Mouse (Mus musculus): ENCODE data around the gene Ttf2. TPM values are rescaled to one million over a fixed set of nuclear protein-coding genes. Genes with fewer than 3 reads are reported as not detected.
A peak's percentile ranks its signal among the peaks of the same experiment; 100 is the strongest.

Ttf2 gene
- 10 to 100 TPM in 1 of 2 experiments, 1 to 10 TPM in 1; 9.6 to 11.1 TPM for total RNA-seq (2021)

DNA sequence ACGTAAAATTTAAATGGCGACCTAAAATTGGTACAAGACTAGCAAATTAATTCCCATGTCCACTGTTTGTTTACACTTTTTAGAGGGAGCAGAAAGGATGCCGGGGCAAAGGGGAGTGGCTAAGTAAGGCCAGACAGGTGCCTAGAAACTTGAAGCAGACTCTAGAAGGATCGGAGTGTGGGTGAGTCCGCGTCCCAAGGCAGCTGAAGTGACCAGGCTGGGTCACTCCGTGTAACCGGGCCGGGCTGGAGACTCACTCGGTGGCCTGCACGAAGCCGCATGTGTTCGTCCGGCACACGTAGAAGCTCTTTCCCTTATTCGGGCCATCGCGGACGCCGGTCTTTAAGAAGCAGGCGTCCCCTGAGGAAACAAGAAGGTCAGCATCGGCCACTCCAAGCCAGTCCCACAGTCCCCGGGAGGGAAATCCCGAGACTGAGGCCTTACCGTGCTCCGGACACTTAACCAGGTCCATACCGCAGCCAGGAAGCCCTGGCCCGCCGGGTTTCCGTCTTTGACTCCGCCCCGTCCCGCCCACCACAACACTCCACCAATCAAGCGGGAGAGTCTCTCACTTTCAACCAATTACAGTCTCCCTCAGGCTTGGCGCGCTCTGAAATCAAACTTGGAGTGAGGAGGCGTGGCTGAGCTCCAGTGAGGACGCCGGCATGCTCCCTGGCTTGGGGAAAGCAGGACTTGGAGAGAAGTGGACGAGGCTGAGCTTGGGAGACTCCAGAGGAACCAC, at the start of gene Ttf2:
TSS of gene Ttf2 (minus strand) at position 488 of the 742 bp plus-strand sequence.
- peak; percentile 96 for DNase-seq

DNA sequence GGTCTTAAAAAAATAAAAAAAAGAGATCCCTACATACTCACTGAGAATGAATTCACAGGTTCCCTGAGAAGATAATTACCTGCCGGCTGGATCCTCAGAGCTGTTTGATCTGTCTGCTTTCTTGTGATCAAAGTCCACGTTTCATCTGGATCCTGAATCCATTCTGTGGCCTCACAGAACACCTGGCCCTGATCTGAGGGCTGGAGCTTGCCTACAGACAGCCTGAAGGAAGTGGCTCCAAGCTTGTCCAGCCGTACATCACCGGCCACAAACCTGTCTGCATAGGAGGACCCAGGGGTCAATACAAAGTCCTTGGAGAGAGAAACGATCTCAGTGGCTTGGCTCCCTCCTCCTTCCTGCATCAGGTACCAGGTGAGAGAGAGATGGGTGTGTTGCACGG, 49.0 kb upstream of the Ttf2 start:
- DNase-seq, result no peak

DNA sequence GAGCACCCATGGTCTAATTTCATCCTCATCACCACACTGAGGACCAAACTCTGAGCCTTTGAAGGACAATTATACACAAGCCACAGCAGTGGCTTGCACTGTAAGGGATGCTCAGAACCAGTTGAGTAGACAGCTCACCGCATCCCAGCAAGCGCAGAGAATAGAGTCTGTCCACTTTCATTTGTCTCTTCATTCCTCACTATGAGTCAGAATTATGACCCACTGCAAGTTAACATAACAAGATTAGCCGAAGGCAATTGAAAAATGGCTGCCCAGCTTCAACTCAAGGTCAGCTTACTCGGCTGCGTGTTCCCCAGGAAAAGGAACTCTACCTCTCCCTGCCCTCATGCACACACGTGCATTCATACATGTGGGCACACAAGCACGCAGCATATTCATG, 46.6 kb upstream of the Ttf2 start:
- DNase-seq, result no peak

DNA sequence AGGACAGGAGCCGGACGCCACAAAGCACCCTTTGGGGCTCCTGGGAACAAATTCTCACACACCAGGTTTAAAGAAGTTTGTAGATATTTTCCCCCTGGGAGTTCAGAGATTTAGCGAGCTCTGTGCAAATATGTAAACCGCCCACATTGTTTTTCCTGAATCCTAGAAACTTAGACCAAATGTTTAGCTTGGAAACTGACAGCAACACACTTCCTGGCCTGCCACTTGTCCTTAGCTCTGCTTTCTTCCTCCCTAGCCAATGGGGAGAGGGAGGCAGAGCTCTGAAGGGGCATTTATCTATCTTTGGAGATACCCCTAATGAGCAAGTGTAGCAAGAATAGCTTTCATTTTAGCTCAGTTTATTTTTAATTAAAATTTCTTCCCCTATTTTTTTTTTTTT, 45.8 kb upstream of the Ttf2 start:
- DNase-seq, result peak; percentile 4

DNA sequence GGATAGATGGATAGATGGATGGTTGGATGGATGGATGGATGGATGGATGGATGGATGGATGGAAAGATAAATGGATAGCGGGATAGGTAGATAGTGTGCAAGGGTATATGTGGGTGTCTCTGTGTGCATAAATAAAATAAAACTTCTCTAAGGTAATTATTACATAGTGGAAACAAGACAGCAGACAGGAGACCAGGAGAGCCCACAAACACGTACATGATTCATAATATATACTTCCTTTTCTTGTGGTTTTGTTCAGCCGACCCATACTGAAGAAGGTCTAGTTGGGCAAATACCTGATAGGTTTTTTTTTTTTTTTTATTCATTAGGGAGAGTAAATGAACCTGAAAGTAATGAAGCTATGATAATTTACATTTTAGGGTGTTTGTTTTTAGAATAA, 44.1 kb upstream of the Ttf2 start:
- no peak for DNase-seq

DNA sequence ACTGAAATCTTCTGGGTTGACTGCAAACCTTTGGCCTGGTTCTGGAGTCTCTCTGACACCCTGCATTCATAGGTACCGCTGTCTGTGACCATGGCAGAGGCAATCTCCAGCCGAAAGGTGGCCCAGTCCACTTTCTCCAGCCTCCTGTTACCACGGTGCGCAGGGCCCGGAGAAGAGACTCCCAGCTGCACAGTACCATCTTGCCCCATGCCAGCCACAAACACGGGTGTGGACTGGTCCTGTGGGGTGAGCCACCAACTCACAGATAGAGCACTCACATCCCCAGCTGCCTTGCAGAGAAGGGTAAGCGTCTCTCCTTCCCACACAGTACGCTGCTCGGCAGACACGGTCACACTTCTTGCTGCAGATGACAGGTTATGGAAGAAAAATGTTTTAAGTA, 43.5 kb upstream of the Ttf2 start:
- peak; percentile 4 for DNase-seq

DNA sequence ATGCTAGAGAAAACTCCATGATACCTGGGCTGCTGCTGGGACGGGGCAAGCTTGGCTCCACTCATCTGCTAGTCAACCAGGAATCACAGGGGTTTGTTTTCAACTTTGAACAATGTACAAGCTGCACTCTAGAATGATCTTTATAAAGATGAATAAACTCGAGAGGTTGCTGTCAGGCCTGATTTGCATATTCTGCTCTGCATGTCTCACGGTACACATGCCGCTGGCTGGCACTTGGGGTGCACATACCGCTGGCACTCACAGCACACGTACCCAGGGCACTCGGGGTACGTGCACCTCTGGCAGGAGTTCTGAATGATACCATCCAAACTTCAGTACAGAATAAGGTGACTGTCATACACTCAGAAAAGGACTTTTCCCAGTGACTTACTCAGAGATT, 43.1 kb upstream of the Ttf2 start:
- peak; percentile 4 for DNase-seq

DNA sequence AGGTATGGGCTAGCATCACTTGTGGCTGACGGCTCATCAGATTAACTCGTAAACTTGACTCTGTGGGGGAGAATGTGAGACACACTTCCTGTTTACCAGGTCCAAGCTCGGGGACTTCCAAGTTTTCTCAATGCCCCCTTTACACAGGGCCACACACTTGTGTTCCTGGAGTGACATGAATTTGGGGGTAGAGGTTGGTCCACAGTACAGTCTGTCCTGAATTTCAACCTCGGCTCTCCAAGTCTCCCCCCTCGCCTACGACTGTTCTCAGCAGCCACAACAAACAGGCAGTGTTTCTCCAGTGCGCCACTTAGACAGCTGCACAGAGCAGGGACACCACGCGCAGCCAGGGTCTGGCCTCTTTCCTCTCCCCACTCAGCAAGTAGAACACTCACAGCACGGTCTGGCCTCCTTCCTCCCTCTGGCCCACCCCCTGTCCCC, 42.7 kb upstream of the Ttf2 start:
- DNase-seq, result peak; percentile 40

DNA sequence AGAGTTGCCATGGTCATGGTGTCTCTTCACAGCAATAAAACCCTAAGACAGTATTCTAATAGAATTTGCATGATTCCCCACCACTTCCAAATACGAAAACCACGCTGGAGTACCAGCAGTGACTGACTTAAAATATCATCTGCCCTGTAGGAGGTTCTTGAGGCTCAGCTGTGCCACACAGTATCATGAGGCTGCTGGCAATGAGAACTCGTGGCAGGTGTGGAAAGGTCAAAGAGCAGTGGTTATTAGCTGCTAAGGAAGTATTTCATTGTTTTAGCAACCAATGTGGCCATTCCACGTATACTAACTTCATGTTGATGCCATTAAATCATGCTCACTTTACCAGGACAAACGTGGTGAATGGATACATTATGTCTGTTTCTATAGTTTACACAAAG, 41.7 kb upstream of the Ttf2 start:
- DNase-seq, result no peak

DNA sequence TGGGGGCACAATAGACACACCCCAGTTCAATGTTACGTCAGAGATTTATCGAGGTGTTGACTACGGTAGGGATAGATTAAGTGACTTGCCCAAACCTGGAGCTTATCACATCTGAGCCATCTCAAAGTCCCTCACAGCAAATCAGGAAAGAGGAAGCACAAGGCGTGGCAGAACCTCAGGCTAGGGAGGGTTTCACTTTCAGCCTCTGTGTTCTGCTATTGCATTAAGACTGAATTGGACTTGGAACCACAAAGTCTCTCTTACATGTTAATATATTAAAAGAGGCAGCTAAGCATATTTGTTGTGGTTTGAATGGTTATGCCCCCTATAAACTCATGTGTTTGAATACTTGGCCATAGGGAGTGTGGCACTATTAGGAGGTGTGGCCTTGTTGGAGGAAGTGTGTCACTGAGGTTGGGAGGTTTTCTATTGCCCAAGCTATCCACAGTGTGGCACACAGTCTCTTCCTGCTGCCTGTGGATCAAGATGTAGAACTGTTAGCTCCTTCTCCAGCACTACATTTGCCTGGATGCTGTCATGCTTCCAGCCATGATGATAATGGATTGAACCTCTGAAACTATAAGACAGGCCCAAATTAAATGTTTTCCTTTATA, 41.2 kb upstream of the Ttf2 start:
- DNase-seq, result no peak

DNA sequence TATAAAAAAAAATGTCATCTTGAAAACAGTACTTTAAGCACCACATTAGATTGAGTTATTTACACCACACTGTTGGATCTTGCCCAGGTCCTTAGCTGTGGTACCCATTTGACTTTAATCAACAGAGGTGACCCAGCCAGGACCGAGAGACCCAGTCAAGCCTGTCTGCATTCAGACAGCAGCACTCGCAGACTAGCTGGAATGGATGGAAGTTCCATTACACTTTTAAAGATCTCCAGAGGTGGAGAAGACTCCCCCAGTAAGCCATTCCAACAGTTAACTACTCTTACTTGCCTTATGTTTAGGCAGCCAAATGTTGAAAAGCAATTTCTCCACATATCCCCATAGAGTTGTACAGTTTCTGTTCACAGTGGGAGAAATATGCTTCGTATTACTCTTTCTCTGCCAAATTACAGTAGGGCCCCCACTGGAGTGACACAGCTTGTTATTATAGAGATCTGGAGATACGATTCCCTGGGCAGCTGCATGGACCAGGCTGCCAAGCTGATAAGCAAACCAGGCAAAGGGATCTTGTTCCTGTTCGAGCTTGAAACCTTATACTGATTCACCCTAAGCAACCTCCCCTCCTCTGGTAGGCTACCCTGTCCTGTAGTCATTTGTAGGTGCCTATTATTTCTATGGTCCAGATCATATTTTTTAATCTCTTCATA, 37.8 kb upstream of the Ttf2 start:
- DNase-seq, result no peak

DNA sequence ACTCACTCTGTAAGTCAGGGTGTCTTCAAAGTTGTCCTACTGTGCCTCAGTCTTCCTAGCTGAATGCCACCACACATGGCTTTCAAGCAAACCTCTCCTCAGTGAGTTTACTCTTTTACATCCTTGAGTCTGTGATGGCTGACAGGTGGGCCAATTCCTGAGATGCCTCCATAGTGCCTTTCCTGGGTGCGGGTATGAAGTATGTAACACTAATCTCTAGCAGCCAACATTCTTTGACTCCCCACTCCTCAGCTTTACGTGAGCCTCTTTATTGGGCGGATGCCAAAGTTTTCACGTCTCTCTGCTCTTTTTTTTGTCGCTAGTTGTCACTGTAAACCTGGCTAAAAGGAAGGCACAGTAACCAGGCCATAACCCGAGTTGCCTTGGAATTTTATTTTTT, 35.9 kb upstream of the Ttf2 start:
- no peak for DNase-seq

DNA sequence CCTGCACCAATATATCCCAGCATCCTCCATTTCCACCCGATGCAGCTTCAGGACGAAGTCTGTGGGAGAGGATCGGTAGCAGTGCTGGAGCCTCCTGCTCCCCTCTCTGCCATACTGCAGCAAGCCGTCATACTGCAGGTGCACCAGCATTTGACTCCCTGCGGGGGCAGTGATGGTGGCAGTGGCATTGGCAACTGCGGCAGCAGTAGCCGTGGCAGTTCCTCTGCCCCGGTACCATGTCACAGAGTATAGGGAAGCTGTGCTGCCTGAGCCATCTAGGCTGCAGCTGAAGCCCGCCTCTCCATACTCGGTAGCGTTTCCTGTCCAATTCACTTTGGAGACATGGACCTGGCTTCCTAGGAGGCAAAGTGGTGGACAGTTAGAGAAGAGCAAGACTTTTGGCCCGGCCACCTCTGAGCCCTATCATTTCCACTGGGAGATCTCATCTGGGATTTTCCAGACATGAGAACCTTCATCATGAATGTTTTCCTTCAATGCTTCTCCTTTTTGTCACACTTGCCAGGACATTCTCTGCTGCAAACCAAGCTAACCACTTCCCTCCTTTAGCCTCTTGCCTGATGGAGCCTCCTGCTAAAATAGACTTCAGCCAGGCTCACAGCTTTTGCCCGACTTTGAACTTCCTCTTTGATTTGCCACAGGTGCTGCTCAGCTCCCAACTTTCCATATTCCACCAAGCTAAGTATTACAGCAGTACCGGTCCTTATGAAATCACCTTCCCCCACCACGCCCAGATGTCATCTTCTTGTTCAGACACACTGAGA, 34.3 kb upstream of the Ttf2 start:
- DNase-seq, result no peak

DNA sequence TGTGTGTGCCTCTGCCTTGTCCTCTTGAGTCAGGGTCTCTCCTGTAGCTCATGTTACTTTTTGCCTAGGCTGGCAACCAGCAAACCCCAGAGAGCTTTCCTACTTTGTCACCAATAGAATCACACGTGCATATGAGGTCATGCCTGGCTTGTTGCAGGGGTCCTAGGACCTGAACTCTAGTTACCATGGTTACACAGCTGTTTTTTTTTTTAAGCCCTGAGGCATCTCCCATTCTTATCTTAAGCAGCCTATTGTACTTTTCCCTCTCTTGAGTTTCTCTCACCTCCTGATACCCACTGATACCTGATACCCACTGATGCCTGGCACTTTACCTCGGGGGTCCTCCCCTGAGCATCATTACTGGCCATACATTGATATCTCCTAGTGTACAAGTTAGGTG, 30.3 kb upstream of the Ttf2 start:
- DNase-seq, result no peak

DNA sequence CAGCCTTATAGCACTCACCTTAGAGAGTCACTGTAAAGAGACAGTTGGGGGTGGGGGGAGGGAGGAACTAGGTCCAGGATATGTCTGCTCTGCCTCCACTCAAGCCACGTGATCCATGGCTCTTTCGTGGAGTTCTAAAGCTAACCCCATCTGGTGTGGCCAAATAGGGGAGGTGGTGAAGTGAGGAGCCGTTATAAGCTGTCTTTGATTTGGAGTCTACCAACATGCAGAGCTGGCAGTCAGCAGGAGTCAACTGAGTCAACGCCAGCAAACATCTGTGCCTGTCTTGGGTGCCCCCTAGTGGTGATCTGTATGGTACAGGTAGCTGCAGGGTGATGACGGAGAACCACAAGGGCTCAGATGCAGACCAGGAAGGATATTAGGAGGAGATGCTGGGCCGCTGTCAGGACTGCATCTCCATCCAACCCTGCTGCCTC, 29.5 kb upstream of the Ttf2 start:
- peak; percentile 85 for DNase-seq

DNA sequence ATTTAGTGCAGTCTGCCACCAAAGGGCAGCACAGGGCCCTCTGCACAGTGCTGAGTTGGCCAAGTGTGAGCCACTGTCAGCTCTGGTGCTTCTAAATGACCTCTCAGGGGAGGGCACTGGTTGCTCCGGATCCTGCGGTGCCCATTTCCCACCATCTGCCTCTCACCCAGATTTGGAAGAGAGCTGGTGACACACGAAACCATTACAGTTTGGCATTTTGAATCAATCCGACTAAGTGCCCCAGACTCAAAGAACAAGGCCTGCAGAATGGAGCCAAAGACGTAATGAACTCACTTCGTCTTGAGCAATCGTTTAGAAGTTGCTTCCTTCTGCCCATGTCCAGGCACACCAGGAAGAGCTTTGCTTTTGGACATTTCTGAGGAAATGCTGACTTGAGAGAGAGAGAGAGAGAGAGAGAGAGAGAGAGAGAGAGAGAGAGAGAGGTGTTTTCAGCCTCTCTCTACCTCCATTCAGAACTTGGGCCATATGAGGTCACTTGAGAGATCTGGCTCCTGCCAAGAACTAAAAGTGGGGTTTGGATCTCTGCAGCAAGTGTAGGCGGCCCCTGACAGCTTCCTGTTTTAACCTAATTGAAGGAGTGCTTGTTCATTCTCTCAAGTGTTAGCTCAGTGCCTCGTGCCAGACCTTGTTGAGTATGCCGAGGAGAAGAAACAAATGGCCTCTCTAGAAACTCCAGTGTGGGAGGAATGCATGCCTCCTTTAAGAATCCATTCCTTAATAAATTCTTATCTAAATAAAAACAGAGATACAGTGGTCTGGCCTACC, 28.5 kb upstream of the Ttf2 start:
- peak; percentile 59 for DNase-seq

DNA sequence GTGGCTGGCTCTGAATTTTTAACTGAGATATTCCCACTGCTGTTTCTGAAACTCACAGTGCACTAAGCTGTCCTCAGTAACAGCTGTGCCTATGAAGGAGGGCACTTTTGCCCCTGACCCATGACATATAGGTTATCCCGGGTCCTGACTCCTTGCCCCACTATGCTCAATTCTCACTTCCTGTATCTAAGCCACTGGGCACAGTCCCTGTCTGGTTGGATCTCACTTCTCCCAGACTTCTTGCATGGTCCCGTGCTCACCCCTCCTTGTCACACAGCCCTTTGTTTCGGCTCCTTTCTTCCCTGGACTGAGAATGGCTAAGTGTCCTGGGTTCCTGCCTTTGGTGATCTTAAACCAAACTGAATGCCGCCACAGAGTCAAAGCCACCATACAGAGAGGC, 24.8 kb upstream of the Ttf2 start:
- DNase-seq, result no peak

DNA sequence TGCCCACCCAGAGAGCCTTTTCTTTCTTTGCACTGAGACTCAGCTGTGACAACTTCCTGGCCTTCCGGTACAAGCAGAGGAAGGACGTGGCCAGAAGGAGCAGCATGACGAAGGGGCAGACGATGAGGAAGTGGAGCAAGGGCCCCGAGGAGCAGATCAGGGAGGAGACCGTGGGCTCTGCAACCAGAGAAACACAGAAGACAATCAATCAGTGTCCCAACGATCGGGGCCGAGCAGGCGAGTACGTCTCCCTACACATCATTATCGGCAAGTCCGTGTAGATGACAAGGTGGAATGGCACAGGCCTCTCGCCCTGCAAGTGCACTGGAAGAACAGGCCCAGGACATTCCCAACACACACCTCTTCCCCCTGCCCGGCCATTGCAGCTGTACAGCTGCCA, 24.3 kb upstream of the Ttf2 start:
- DNase-seq, result peak; percentile 40

DNA sequence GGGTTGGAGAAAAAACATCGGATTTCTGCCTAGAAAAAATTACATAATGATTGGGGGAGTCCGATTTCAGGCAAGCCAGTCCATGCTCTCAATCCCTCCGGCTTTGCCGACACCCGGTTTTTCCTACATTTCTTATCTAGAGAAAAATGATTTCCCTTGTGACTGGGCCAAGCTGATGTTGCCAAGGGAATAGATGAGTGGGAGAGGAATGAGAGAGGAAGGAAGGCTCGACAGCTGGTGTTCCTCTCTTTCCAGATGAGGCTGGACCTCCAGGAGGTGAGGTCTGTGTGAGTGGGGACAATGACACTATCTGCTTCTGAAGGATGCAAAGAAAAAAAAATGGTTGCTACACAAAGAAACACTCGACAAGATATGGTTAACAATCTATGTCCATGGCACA, 23.7 kb upstream of the Ttf2 start:
- peak; percentile 35 for DNase-seq

DNA sequence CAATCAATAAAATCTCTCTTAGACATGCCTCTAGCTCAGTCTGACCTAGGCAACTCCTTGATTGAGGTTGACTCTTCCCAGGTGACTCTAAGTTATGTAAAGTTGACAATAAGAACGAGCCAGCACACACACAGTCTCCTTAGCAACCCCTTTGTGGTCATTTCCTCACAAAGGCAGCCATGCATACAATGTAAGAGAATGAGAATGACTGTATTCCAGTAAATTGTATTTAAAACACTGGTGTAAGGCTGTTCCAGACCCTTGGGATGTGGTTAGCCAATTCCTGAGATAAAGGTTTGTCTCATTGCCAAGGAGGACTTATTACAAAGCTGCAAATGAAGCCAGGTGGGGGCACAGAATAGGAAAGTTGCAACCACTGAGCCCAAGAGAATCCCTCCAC, 20.8 kb upstream of the Ttf2 start:
- no peak for DNase-seq

DNA sequence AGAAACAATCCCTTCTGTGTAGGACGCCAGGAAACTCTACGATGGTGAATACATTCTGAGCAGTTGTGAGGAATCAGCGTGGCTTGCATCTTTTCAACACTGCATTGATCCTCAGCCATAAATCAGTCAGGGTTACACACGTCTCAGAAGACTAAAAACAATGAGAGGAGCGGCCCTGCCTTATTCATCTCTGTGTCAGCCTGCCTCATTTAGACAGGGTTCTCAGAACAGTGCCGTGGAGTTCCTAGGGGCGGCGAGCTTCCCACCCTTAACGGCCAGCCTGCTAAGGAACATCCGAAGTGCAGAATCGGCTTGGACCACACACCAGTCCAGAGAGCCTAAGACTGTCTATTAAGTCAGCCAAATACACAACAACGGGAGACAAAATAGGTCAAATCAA, 20.0 kb upstream of the Ttf2 start:
- DNase-seq, result no peak

DNA sequence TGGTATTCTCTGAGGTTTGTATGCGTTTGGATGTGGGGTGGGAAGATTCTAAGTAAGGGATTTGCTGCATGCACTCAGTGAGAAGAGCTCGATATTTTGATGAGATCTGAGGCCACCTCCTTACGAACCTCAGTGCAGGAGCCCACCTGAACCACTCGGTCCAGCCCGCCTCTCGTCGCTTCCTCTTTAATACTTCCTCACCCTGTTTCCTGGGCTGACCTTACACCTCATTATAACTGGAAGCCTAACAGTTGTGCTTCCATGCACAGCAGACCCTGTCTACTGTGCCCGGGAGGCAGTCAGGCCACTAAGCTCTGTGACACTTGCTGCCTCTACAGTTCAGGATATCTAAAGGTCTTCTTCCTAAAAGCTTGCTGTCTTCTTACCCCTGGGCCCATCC, 9.8 kb upstream of the Ttf2 start:
- no peak for DNase-seq

Measured in heart, postnatal 4 days (tissue).